Mouse (Mus musculus): Measurements from ENCODE around the gene Mreg. TPM values are rescaled to one million over a fixed set of nuclear protein-coding genes. Genes with fewer than 3 reads are reported as not detected.
A peak's percentile ranks its signal among the peaks of the same experiment; 100 is the strongest.

Mreg gene
- polyA plus RNA-seq, 1 experiment from 2014 or later, result 1.2 TPM

GRCm38 (mm10) chr1:72203204-72203603, 8.9 kb downstream of the Mreg start:
- no peak overlapping the region for H3K9ac ChIP-seq (ENCODE audit: low read length)
- H3K27ac ChIP-seq (ENCODE audit: low read depth, low read length), result no peak overlapping the region
- 87% methylated on average over 9 of the region's 9 CpGs for WGBS
- H3K9me3 ChIP-seq (replicated peaks; ENCODE audit: control insufficient read depth, low read length), result no peaks in the 10 kb centered on the region
- H3K4me1 ChIP-seq (ENCODE audit: control insufficient read depth, insufficient read depth, low read length), result 0 out of 2 replicates have a peak, but pooled peaks cover 2% of the 10 kb centered on the region
- H3K4me2 ChIP-seq (ENCODE audit: low read length), result no peak overlapping the region
- no peak overlapping the region for H3K4me3 ChIP-seq (ENCODE audit: low read depth, low read length)
- H3K27me3 ChIP-seq (replicated peaks; ENCODE audit: control insufficient read depth, insufficient read depth, low read length), result no peaks in the 10 kb centered on the region
- ATAC-seq (no peak), DNase-seq (ENCODE audit: low spot score) (no peak)
- H3K36me3 ChIP-seq (ENCODE audit: control insufficient read depth, insufficient read depth, low read length), result no peaks in the 10 kb centered on the region

GRCm38 (mm10) chr1:72202705-72203104, 9.4 kb downstream of the Mreg start:
- Histone ChIP-seq H3K36me3 (ENCODE audit: control insufficient read depth, insufficient read depth, low read length) (no peaks in the 10 kb centered on the region), H3K4me2 (ENCODE audit: low read length) (no peak overlapping the region), H3K4me3 (ENCODE audit: low read depth, low read length) (no peak overlapping the region), H3K9ac (ENCODE audit: low read length) (no peak overlapping the region), H3K27ac (ENCODE audit: low read depth, low read length) (no peak overlapping the region), H3K4me1 (ENCODE audit: control insufficient read depth, insufficient read depth, low read length) (0 out of 2 replicates have a peak, but pooled peaks cover 3% of the 10 kb centered on the region), H3K27me3 (replicated peaks; ENCODE audit: control insufficient read depth, insufficient read depth, low read length) (no peaks in the 10 kb centered on the region), H3K9me3 (replicated peaks; ENCODE audit: control insufficient read depth, low read length) (no peaks in the 10 kb centered on the region)
- no peak for DNase-seq (ENCODE audit: low spot score)
- 94% methylated on average over 7 of the region's 7 CpGs for WGBS
- ATAC-seq, result no peak

- Histone ChIP-seq H3K4me2 (ENCODE audit: low read length) (no peak overlapping the region), H3K27ac (ENCODE audit: low read depth, low read length) (no peak overlapping the region), H3K9ac (ENCODE audit: low read length) (no peak overlapping the region), H3K36me3 (ENCODE audit: control insufficient read depth, insufficient read depth, low read length) (no peaks in the 10 kb centered on the region), H3K27me3 (replicated peaks; ENCODE audit: control insufficient read depth, insufficient read depth, low read length) (no peaks in the 10 kb centered on the region), H3K4me1 (ENCODE audit: control insufficient read depth, insufficient read depth, low read length) (0 out of 2 replicates have a peak, but pooled peaks cover 3% of the 10 kb centered on the region), H3K9me3 (replicated peaks; ENCODE audit: control insufficient read depth, low read length) (no peaks in the 10 kb centered on the region), H3K4me3 (ENCODE audit: low read depth, low read length) (no peak overlapping the region)
- 75% methylated on average over 2 of the region's 2 CpGs for WGBS
- ATAC-seq (no peak), DNase-seq (ENCODE audit: low spot score) (no peak)
Measured at GRCm38 (mm10) chr1:72202068-72202467, 10.0 kb downstream of the Mreg start.

GRCm38 (mm10) chr1:72201126-72201525, 11.0 kb downstream of the Mreg start:
- ATAC-seq (no peak), DNase-seq (ENCODE audit: low spot score) (no peak)
- no peaks in the 10 kb centered on the region for H3K27me3 ChIP-seq (replicated peaks; ENCODE audit: control insufficient read depth, insufficient read depth, low read length)
- no peaks in the 10 kb centered on the region for H3K9me3 ChIP-seq (replicated peaks; ENCODE audit: control insufficient read depth, low read length)
- no peak overlapping the region for H3K27ac ChIP-seq (ENCODE audit: low read depth, low read length)
- no peak overlapping the region for H3K4me2 ChIP-seq (ENCODE audit: low read length)
- H3K36me3 ChIP-seq (ENCODE audit: control insufficient read depth, insufficient read depth, low read length), result no peaks in the 10 kb centered on the region
- 93% methylated on average over 3 of the region's 3 CpGs for WGBS
- no peak overlapping the region for H3K9ac ChIP-seq (ENCODE audit: low read length)
- 0 out of 2 replicates have a peak, but pooled peaks cover 3% of the 10 kb centered on the region for H3K4me1 ChIP-seq (ENCODE audit: control insufficient read depth, insufficient read depth, low read length)
- H3K4me3 ChIP-seq (ENCODE audit: low read depth, low read length), result no peak overlapping the region

- H3K9me3 ChIP-seq (replicated peaks; ENCODE audit: control insufficient read depth, low read length), result no peaks in the 10 kb centered on the region
- ATAC-seq (peak; percentile 20; the same call in 1 of the 2 replicates), DNase-seq (ENCODE audit: low spot score) (no peak)
- H3K4me2 ChIP-seq (ENCODE audit: low read length), result no peak overlapping the region
- no peak overlapping the region for H3K4me3 ChIP-seq (ENCODE audit: low read depth, low read length)
- 0 out of 2 replicates have a peak, but pooled peaks cover 3% of the 10 kb centered on the region for H3K4me1 ChIP-seq (ENCODE audit: control insufficient read depth, insufficient read depth, low read length)
- no peaks in the 10 kb centered on the region for H3K27me3 ChIP-seq (replicated peaks; ENCODE audit: control insufficient read depth, insufficient read depth, low read length)
- H3K27ac ChIP-seq (ENCODE audit: low read depth, low read length), result no peak overlapping the region
- H3K36me3 ChIP-seq (ENCODE audit: control insufficient read depth, insufficient read depth, low read length), result no peaks in the 10 kb centered on the region
- 71% methylated on average over 10 of the region's 10 CpGs for WGBS
- H3K9ac ChIP-seq (ENCODE audit: low read length), result no peak overlapping the region
Measured at GRCm38 (mm10) chr1:72198142-72198806, 13.8 kb downstream of the Mreg start.

GRCm38 (mm10) chr1:72196626-72197359, 15.3 kb downstream of the Mreg start:
- H3K27me3 ChIP-seq (replicated peaks; ENCODE audit: control insufficient read depth, insufficient read depth, low read length), result no peaks in the 10 kb centered on the region
- WGBS, result 75% methylated on average over 10 of the region's 10 CpGs
- H3K4me1 ChIP-seq (ENCODE audit: control insufficient read depth, insufficient read depth, low read length), result 0 out of 2 replicates have a peak, but pooled peaks cover 3% of the 10 kb centered on the region
- H3K4me2 ChIP-seq (ENCODE audit: low read length), result no peak overlapping the region
- DNase-seq (ENCODE audit: low spot score) (no peak), ATAC-seq (no peak)
- H3K4me3 ChIP-seq (ENCODE audit: low read depth, low read length), result no peak overlapping the region
- no peak overlapping the region for H3K27ac ChIP-seq (ENCODE audit: low read depth, low read length)
- no peaks in the 10 kb centered on the region for H3K9me3 ChIP-seq (replicated peaks; ENCODE audit: control insufficient read depth, low read length)
- no peaks in the 10 kb centered on the region for H3K36me3 ChIP-seq (ENCODE audit: control insufficient read depth, insufficient read depth, low read length)
- H3K9ac ChIP-seq (ENCODE audit: low read length), result no peak overlapping the region

GRCm38 (mm10) chr1:72196123-72196522, 16.0 kb downstream of the Mreg start:
- H3K36me3 ChIP-seq (ENCODE audit: control insufficient read depth, insufficient read depth, low read length), result no peaks in the 10 kb centered on the region
- H3K9me3 ChIP-seq (replicated peaks; ENCODE audit: control insufficient read depth, low read length), result no peaks in the 10 kb centered on the region
- ATAC-seq, result no peak
- no peak overlapping the region for H3K4me2 ChIP-seq (ENCODE audit: low read length)
- no peak overlapping the region for H3K4me3 ChIP-seq (ENCODE audit: low read depth, low read length)
- WGBS, result 74% methylated on average over 5 of the region's 5 CpGs
- DNase-seq (ENCODE audit: low spot score), result no peak
- H3K27me3 ChIP-seq (replicated peaks; ENCODE audit: control insufficient read depth, insufficient read depth, low read length), result no peaks in the 10 kb centered on the region
- H3K27ac ChIP-seq (ENCODE audit: low read depth, low read length), result no peak overlapping the region
- H3K9ac ChIP-seq (ENCODE audit: low read length), result no peak overlapping the region
- H3K4me1 ChIP-seq (ENCODE audit: control insufficient read depth, insufficient read depth, low read length), result 0 out of 2 replicates have a peak, but pooled peaks cover 3% of the 10 kb centered on the region

- DNase-seq (ENCODE audit: low spot score) (no peak), ATAC-seq (no peak)
- WGBS, result 94% methylated on average over 8 of the region's 8 CpGs
- Histone ChIP-seq H3K4me3 (ENCODE audit: low read depth, low read length) (no peak overlapping the region), H3K9ac (ENCODE audit: low read length) (no peak overlapping the region), H3K4me1 (ENCODE audit: control insufficient read depth, insufficient read depth, low read length) (no peaks in the 10 kb centered on the region), H3K4me2 (ENCODE audit: low read length) (no peak overlapping the region), H3K27ac (ENCODE audit: low read depth, low read length) (no peak overlapping the region), H3K27me3 (replicated peaks; ENCODE audit: control insufficient read depth, insufficient read depth, low read length) (no peaks in the 10 kb centered on the region), H3K36me3 (ENCODE audit: control insufficient read depth, insufficient read depth, low read length) (no peaks in the 10 kb centered on the region), H3K9me3 (replicated peaks; ENCODE audit: control insufficient read depth, low read length) (no peaks in the 10 kb centered on the region)
Measured at GRCm38 (mm10) chr1:72191449-72191848, 20.7 kb downstream of the Mreg start.
